Mouse (Mus musculus) limb, embryonic 14.5 days (tissue): Measurements from ENCODE around the gene Dlx1. TPM values are rescaled to one million over a fixed set of nuclear protein-coding genes. Genes with fewer than 3 reads are reported as not detected.
A peak's percentile ranks its signal among the peaks of the same experiment; 100 is the strongest.

Source experiments
- ATAC-seq: fragments of 200-750 bp; cut with Nextera tagmentation; 2 replicates; pipeline ENCODE4 v1.8.0; 2017; ENCODE audit warnings: low read depth, moderate number of reproducible peaks, moderate TSS enrichment; ENCODE audit not compliant: low FRiP score
- DNase-seq: peaks from one replicate; pipeline ENCODE4 v3.0.0-alpha.2; 2015; ENCODE audit warnings: low spot score
- H3K27ac ChIP-seq: fragments of 300-500 bp; sonication (generic); replicated peaks from 2 replicates; pipeline ENCODE4 v1.5.1; 2014; ENCODE audit warnings: low read depth, mild to moderate bottlenecking, low read length, moderate library complexity, mixed read lengths
- H3K27me3 ChIP-seq: fragments of 300-500 bp; sonication (generic); 2 replicates; pipeline ENCODE4 v1.6.1; 2014; ENCODE audit warnings: low read length, mixed read lengths; ENCODE audit not compliant: control insufficient read depth, insufficient read depth
- H3K36me3 ChIP-seq: fragments of 300-500 bp; sonication (generic); 2 replicates; pipeline ENCODE4 v1.6.1; 2014; ENCODE audit warnings: mild to moderate bottlenecking, low read length, moderate library complexity, mixed read lengths; ENCODE audit not compliant: control insufficient read depth, insufficient read depth
- H3K4me1 ChIP-seq: fragments of 300-500 bp; sonication (generic); 2 replicates; pipeline ENCODE4 v1.6.1; 2014; ENCODE audit warnings: antibody characterized with exemption, low read length, mixed read lengths; ENCODE audit not compliant: control insufficient read depth, insufficient read depth
- H3K4me2 ChIP-seq: fragments of 300-500 bp; sonication (generic); replicated peaks from 2 replicates; pipeline ENCODE4 v1.6.1; 2014; ENCODE audit warnings: low read depth, mild to moderate bottlenecking, low read length, moderate library complexity; ENCODE audit not compliant: severe bottlenecking
- H3K4me3 ChIP-seq: fragments of 300-500 bp; sonication (generic); replicated peaks from 2 replicates; pipeline ENCODE4 v1.5.1; 2014; ENCODE audit warnings: low read length
- H3K9ac ChIP-seq: fragments of 300-500 bp; sonication (generic); 2 replicates; pipeline ENCODE4 v1.6.1; 2014; ENCODE audit warnings: mild to moderate bottlenecking, low read depth, low read length, moderate library complexity; ENCODE audit not compliant: severe bottlenecking
- H3K9me3 ChIP-seq: fragments of 300-500 bp; sonication (generic); 2 replicates; pipeline ENCODE4 v1.6.1; 2016; ENCODE audit warnings: low read length; ENCODE audit not compliant: control insufficient read depth
- POLR2A ChIP-seq: fragments of 200-500 bp; IDR thresholded peaks from 2 replicates; pipeline ENCODE4 v1.8.0; 2012; ENCODE audit warnings: inconsistent platforms, mild to moderate bottlenecking, moderate library complexity, borderline replicate concordance; ENCODE audit not compliant: insufficient read depth, insufficient read length; ENCODE audit errors: extremely low read depth
- WGBS: fragments of 180-500 bp; shearing (Covaris S2); extraction: QIAGEN DNeasy Blood & Tissue Kit; methylation state at CpG from one replicate; pipeline ENCODE4 v1.1.7; 2014; 5-methylcytosine and 5-hydroxymethylcytosine counted together
- polyA plus RNA-seq, 2 experiments: library from polyadenylated mRNA; depleted of rRNA in 1 of 2; stranded (reverse) in 1 of 2; unstranded in 1 of 2; fragments of >200 nt; fragmentation: Nextera tagmentation in 1 of 2; extraction: Ambion mirVana in 1 of 2; gene quantifications; 2 replicates each; pipeline versions ENCODE4 v1.2.1 to v1.2.3; 2012 to 2014

Gene Dlx1
- polyA plus RNA-seq (2012; rRNA removed), result 4.3 and 6.3 TPM in 2 replicates
- polyA plus RNA-seq (2014; fragmentation: Nextera tagmentation; extraction: Ambion mirVana), result 4.1 and 4.3 TPM in 2 replicates

- 1% methylated on average over 26 of the region's 26 CpGs for WGBS
- Histone ChIP-seq H3K36me3 (no peaks in the 10 kb centered on the region), H3K9ac (no peak within 1 kb of the TSS), H3K4me1 (peaks cover 11% of the 10 kb centered on the region), H3K27ac (no peak within 1 kb of the TSS), H3K4me3 (peak within 1 kb of the TSS; percentile 49), H3K4me2 (peak within 1 kb of the TSS; percentile 86), H3K9me3 (no peaks in the 10 kb centered on the region), H3K27me3 (peaks cover 97% of the 10 kb centered on the region)
- DNase-seq (no peak), ATAC-seq (no peak)
- no peak for TF ChIP-seq POLR2A
Observed at GRCm38 (mm10) chr2:71528014-71528713, at the start of gene Dlx1. Dlx1 (plus strand) TSS chr2:71528113.

- ATAC-seq, result no peak
- no peak overlapping the region for H3K9ac ChIP-seq
Observed at GRCm38 (mm10) chr2:71479917-71480316, 48.0 kb upstream of the Dlx1 start.

GRCm38 (mm10) chr2:71481825-71482224 lies 46.1 kb upstream of the Dlx1 start:
- Histone ChIP-seq H3K4me3 (no peak overlapping the region), H3K27me3 (no peaks in the 10 kb centered on the region), H3K36me3 (no peaks in the 10 kb centered on the region), H3K9ac (no peak overlapping the region), H3K27ac (no peak overlapping the region), H3K4me1 (peaks cover 13% of the 10 kb centered on the region), H3K9me3 (no peaks in the 10 kb centered on the region), H3K4me2 (no peak overlapping the region)
- WGBS, result 67% methylated on average over 6 of the region's 6 CpGs
- DNase-seq, result no peak
- no peak for TF ChIP-seq POLR2A
- ATAC-seq, result no peak

More at GRCm38 (mm10) chr2:71479917-71480316, 48.0 kb upstream of the Dlx1 start:
- Histone ChIP-seq H3K27me3 (no peaks in the 10 kb centered on the region), H3K4me3 (no peak overlapping the region), H3K4me2 (no peak overlapping the region), H3K4me1 (peaks cover 23% of the 10 kb centered on the region), H3K9me3 (no peaks in the 10 kb centered on the region), H3K36me3 (no peaks in the 10 kb centered on the region), H3K27ac (no peak overlapping the region)
- DNase-seq, result no peak
- 14% methylated on average over 7 of the region's 7 CpGs for WGBS
- no peak for TF ChIP-seq POLR2A

- no peaks in the 10 kb centered on the region for H3K9me3 ChIP-seq
- H3K36me3 ChIP-seq, result no peaks in the 10 kb centered on the region
- H3K4me1 ChIP-seq, result peaks cover 13% of the 10 kb centered on the region
- H3K27me3 ChIP-seq, result no peaks in the 10 kb centered on the region
- H3K4me2 ChIP-seq, result no peak overlapping the region
- ATAC-seq (no peak), DNase-seq (no peak)
- WGBS, result 57% methylated on average over 10 of the region's 10 CpGs
- H3K9ac ChIP-seq, result no peak overlapping the region
- TF ChIP-seq POLR2A, result no peak
- no peak overlapping the region for H3K27ac ChIP-seq
- H3K4me3 ChIP-seq, result no peak overlapping the region
Observed at GRCm38 (mm10) chr2:71483046-71483716, 44.7 kb upstream of the Dlx1 start.

- Histone ChIP-seq H3K4me1 (peaks cover 13% of the 10 kb centered on the region), H3K27me3 (no peaks in the 10 kb centered on the region), H3K9ac (no peak overlapping the region), H3K4me3 (no peak overlapping the region), H3K27ac (no peak overlapping the region), H3K36me3 (no peaks in the 10 kb centered on the region), H3K9me3 (no peaks in the 10 kb centered on the region), H3K4me2 (no peak overlapping the region)
- TF ChIP-seq POLR2A, result no peak
- ATAC-seq (no peak), DNase-seq (no peak)
- 15% methylated on average over 5 of the region's 5 CpGs for WGBS
Observed at GRCm38 (mm10) chr2:71483717-71484066, 44.2 kb upstream of the Dlx1 start.
